In the genomic region with DNA sequence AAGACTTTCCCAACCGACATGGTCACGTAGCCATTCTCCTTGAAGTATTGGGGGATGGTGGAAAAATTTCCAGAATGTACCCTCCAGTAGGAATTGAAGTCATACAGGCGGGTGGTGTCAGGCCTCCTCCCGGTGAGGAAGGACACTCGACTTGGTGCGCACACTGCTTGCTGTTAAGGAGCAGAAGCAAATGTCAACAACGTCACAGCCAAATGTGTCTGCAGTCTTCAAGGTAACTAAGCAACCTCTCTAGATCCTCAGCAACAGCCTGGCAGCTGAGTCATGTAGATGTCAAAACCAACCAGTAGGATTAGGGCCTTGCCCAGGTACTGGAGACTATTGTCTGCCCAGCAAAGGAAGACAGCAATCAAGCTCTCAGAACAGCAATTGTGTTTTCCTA, we compare ENCODE assay signal across 14 mouse cellular contexts. TPM values are rescaled to one million over a fixed set of nuclear protein-coding genes. Genes with fewer than 3 reads are reported as not detected.
DNase-seq lines count a peak whose midpoint lies in the region; ATAC-seq and TF ChIP-seq lines count a peak whose summit lies in the region.
"Had no signal": no experiment of that assay in that cellular context is flagged by ENCODE, and none has a peak within 500 bp of the region (broad histone marks: within the 10 kb centered on the region; RNA-seq: fewer than 3 reads in every experiment).

No protein-coding gene starts in this region.

- peak; percentile 72 for ATAC-seq in lung, postnatal 0 days
- ATAC-seq in neural tube, embryonic 13.5 days (ENCODE audit: low read depth), result no peak

- no peak overlapping the region for H3K9ac ChIP-seq in lung, postnatal 0 days (replicated peaks; ENCODE audit: low read depth)
- no peak overlapping the region for H3K9ac ChIP-seq in neural tube, embryonic 13.5 days
- H3K9ac ChIP-seq: heart, embryonic 12.5 days; liver, embryonic 14.5 days had no signal

- H3K27ac ChIP-seq in cerebellum, adult 2 months (ENCODE audit: insufficient read depth, low read length), result no peak overlapping the region
- no peak overlapping the region for H3K27ac ChIP-seq in lung, postnatal 0 days (ENCODE audit: low read length)
- H3K27ac ChIP-seq in neural tube, embryonic 13.5 days (replicated peaks), result no peak overlapping the region
- H3K27ac ChIP-seq: gastrocnemius, adult 2 months; liver, embryonic 14.5 days had no signal

- TF ChIP-seq POLR2A in cerebellum, adult 2 months (IDR thresholded peaks at IDR 0.05; ENCODE audit: borderline replicate concordance, insufficient read depth, low read length), result no peak
- no peak for TF ChIP-seq POLR2A in lung, adult 2 months (IDR thresholded peaks at IDR 0.05; ENCODE audit: borderline replicate concordance, extremely low read depth, low read depth, low read length)

- no peak for TF ChIP-seq CTCF in cerebellum, adult 2 months (IDR thresholded peaks at IDR 0.05; ENCODE audit: borderline replicate concordance, insufficient read depth, low read depth, low read length)
- no peak for TF ChIP-seq CTCF in lung, postnatal 0 days (IDR thresholded peaks at IDR 0.05)
- TF ChIP-seq CTCF in lung, adult 2 months (IDR thresholded peaks at IDR 0.05; ENCODE audit: insufficient read depth, low read length), result no peak

- intact Hi-C loops in gastrocnemius, postnatal 36 days (cut with DNase I), result no loop called here

- whole genome bisulfite sequencing in cerebellum, adult 2 months, result 42% methylated on average over 7 of the region's 7 CpGs
- WGBS in lung, postnatal 0 days, result 64% methylated on average over 7 of the region's 7 CpGs
- 71% methylated on average over 7 of the region's 7 CpGs for WGBS in lung, adult 2 months
- 90% methylated on average over 7 of the region's 7 CpGs for WGBS in neural tube, embryonic 13.5 days

- H3K36me3 ChIP-seq in lung, postnatal 0 days (ENCODE audit: insufficient read depth, low read length), result 0 out of 2 replicates have a peak, but pooled peaks cover 4% of the 10 kb centered on the region
- peaks cover 35% of the 10 kb centered on the region for H3K36me3 ChIP-seq in neural tube, embryonic 13.5 days
- H3K36me3 ChIP-seq: heart, embryonic 12.5 days had no signal

- H3K27me3 ChIP-seq in cerebellum, adult 2 months (ENCODE audit: control insufficient read depth, insufficient read depth, low read length), result no peaks in the 10 kb centered on the region
- no peaks in the 10 kb centered on the region for H3K27me3 ChIP-seq in lung, postnatal 0 days (replicated peaks; ENCODE audit: insufficient read depth, low read length)
- H3K27me3 ChIP-seq in neural tube, embryonic 13.5 days, result no peaks in the 10 kb centered on the region
- H3K27me3 ChIP-seq: heart, embryonic 12.5 days had no signal

- peaks cover 2% of the 10 kb centered on the region; the same call in 1 of the 2 replicates for H3K4me1 ChIP-seq in cerebellum, adult 2 months (ENCODE audit: control insufficient read depth, insufficient read depth, low read length)
- H3K4me1 ChIP-seq in lung, postnatal 0 days (ENCODE audit: insufficient read depth, low read depth, low read length), result no peaks in the 10 kb centered on the region; the same call in 1 of the 2 replicates
- no peaks in the 10 kb centered on the region; the same call in none of the 2 replicates for H3K4me1 ChIP-seq in lung, adult 2 months (ENCODE audit: control insufficient read depth, insufficient read depth, low read length)
- peaks cover 13% of the 10 kb centered on the region for H3K4me1 ChIP-seq in neural tube, embryonic 13.5 days (replicated peaks)
- H3K4me1 ChIP-seq: heart, embryonic 12.5 days had no signal

- no peaks in the 10 kb centered on the region for H3K9me3 ChIP-seq in lung, postnatal 0 days (ENCODE audit: low read length)
- H3K9me3 ChIP-seq in neural tube, embryonic 13.5 days, result no peaks in the 10 kb centered on the region
- H3K9me3 ChIP-seq: heart, embryonic 12.5 days had no signal

- peak in 1 of 2 experiments; percentile 18 for DNase-seq in cerebellum, adult 2 months
- no peak for DNase-seq in cerebellum, adult 11-12 months
- peak; percentile 24 for DNase-seq in lung, postnatal 0 days (ENCODE audit: low spot score)
- DNase-seq in lung, adult 2 months, result no peak
- peak; percentile 5 to 19 for DNase-seq in frontal cortex, adult 2 months (ENCODE audit: extremely low spot score in 1 of 2, low spot score in 1 of 2)
- DNase-seq in gastrocnemius, postnatal 36 days, result no peak
- no peak for DNase-seq in embryo, embryonic 10 days (ENCODE audit: low spot score)
- DNase-seq: adrenal gland, adult 8-10 months; gastrocnemius, adult 2 months; kidney, postnatal 14 days; thymus, adult 18-20 months had no signal

- TF ChIP-seq EP300 in lung, postnatal 0 days (IDR thresholded peaks at IDR 0.05), result 0 out of 2 replicates have a peak, but pooled peaks have one; percentile 11

- peak overlapping the region; percentile 18 for H3K4me3 ChIP-seq in cerebellum, adult 2 months (replicated peaks; ENCODE audit: insufficient read depth, low read depth, low read length)
- H3K4me3 ChIP-seq in lung, postnatal 0 days (ENCODE audit: low read depth, low read length), result no peak overlapping the region
- H3K4me3 ChIP-seq in lung, adult 2 months (replicated peaks; ENCODE audit: extremely low read depth, low read depth, low read length), result no peak overlapping the region
- peak overlapping the region; percentile 49 for H3K4me3 ChIP-seq in neural tube, embryonic 13.5 days
- H3K4me3 ChIP-seq: heart, embryonic 12.5 days had no signal

- no peak overlapping the region for H3K4me2 ChIP-seq in lung, postnatal 0 days (replicated peaks; ENCODE audit: low read depth, low read length)
- peak overlapping the region; percentile 55 for H3K4me2 ChIP-seq in neural tube, embryonic 13.5 days
- H3K4me2 ChIP-seq: heart, embryonic 12.5 days had no signal

RNA-seq across cellular contexts. Expression of a gene that starts 1.9 kb away (rescaled TPM):
- 130 and 137 TPM in 2 replicates for polyA plus RNA-seq in cerebellum, adult 2 months (2012; rRNA removed)
- 6.6 and 7.0 TPM in 2 replicates for polyA plus RNA-seq in lung, postnatal 0 days (2015; fragmentation: Nextera tagmentation; extraction: Ambion mirVana)
- polyA plus RNA-seq in lung, adult 2 months (2012; rRNA removed), result 56.8 and 71.1 TPM in 2 replicates
- 225 and 243 TPM in 2 replicates for polyA plus RNA-seq in frontal cortex, adult 2 months (2012; rRNA removed)
- 11.0 and 11.9 TPM in 2 replicates for polyA plus RNA-seq in neural tube, embryonic 13.5 days (2015; fragmentation: Nextera tagmentation; extraction: Ambion mirVana)
- total RNA-seq in gastrocnemius, postnatal 36 days (2021), result 10 to 100 TPM; 12.2 to 13.5 TPM

RNA-seq across cellular contexts. Expression of a gene that starts 22.7 kb away (rescaled TPM):
- 20.5 and 22.9 TPM in 2 replicates for polyA plus RNA-seq in cerebellum, adult 2 months (2012; rRNA removed)
- 32.4 and 37.1 TPM in 2 replicates for polyA plus RNA-seq in lung, postnatal 0 days (2015; fragmentation: Nextera tagmentation; extraction: Ambion mirVana)
- polyA plus RNA-seq in lung, adult 2 months (2012; rRNA removed), result 4.6 and 7.1 TPM in 2 replicates
- polyA plus RNA-seq in frontal cortex, adult 2 months (2012; rRNA removed), result 16.4 and 17.1 TPM in 2 replicates
- polyA plus RNA-seq in neural tube, embryonic 13.5 days (2015; fragmentation: Nextera tagmentation; extraction: Ambion mirVana), result 36.1 and 42.6 TPM in 2 replicates
- total RNA-seq in gastrocnemius, postnatal 36 days (2021), result 10 to 100 TPM; 17.3 to 19.6 TPM

Comparison
In these comparisons a context has a peak if more than half of its experiments do, and no peak if none do; other contexts are left out.
1. DNase-seq: peak in lung, postnatal 0 days (single experiment) and frontal cortex, adult 2 months (2 of 2); none in cerebellum, adult 11-12 months (single experiment), lung, adult 2 months (single experiment), gastrocnemius, postnatal 36 days (0 of 2) and embryo, embryonic 10 days (single experiment).
2. H3K4me3 ChIP-seq: peak in cerebellum, adult 2 months (single experiment) and neural tube, embryonic 13.5 days (single experiment); none in lung, postnatal 0 days (single experiment) and lung, adult 2 months (single experiment).